Mouse (Mus musculus) kidney, adult 9 months (tissue): ENCODE measurements at regions not wholly inside any gene's neighbourhood (a gene's known extent, or its start where the extent isn't known, plus 50 kb on each side); places are given as distances from the start of the nearest gene placed in this dataset.

Experiments
- DNase-seq: peaks from one replicate; pipeline ENCODE4 v3.0.0; 2022

- DNase-seq, result no peak
Observed at GRCm38 (mm10) chr13:86494721-86495120, 448.0 kb upstream of the Cox7c start.

- DNase-seq, result no peak
Observed at GRCm38 (mm10) chr13:86468752-86469151, 422.0 kb upstream of the Cox7c start.

- no peak for DNase-seq
Observed at GRCm38 (mm10) chr13:86422646-86423045, 375.9 kb upstream of the Cox7c start.

GRCm38 (mm10) chr13:86381363-86381762 lies 334.7 kb upstream of the Cox7c start:
- DNase-seq, result no peak

GRCm38 (mm10) chr13:86379168-86379567 lies 332.5 kb upstream of the Cox7c start:
- DNase-seq, result peak; percentile 22

- DNase-seq, result no peak
Observed at GRCm38 (mm10) chr13:86375836-86376235, 329.1 kb upstream of the Cox7c start.

- DNase-seq, result no peak
Observed at GRCm38 (mm10) chr13:86345931-86346330, 299.2 kb upstream of the Cox7c start.

- DNase-seq, result no peak
Observed at GRCm38 (mm10) chr13:86344922-86345694, 298.4 kb upstream of the Cox7c start.

- no peak for DNase-seq
Observed at GRCm38 (mm10) chr13:86336471-86336870, 289.8 kb upstream of the Cox7c start.
